Mouse (Mus musculus) testis, adult 2 months (tissue): Measurements from ENCODE around the gene Gm33543. TPM values are rescaled to one million over a fixed set of nuclear protein-coding genes. Genes with fewer than 3 reads are reported as not detected.

Experiments used
- H3K27ac ChIP-seq: fragments of 200-500 bp; 2 replicates; pipeline ENCODE4 v1.5.1; 2012; ENCODE audit warnings: low read depth, low read length; ENCODE audit not compliant: control insufficient read depth, insufficient read depth
- H3K27me3 ChIP-seq: fragments of 200-500 bp; 2 replicates; pipeline ENCODE4 v1.6.1; 2012; ENCODE audit warnings: mild to moderate bottlenecking, low read length, moderate library complexity; ENCODE audit not compliant: control insufficient read depth, insufficient read depth
- H3K36me3 ChIP-seq: fragments of 200-500 bp; 2 replicates; pipeline ENCODE4 v1.6.1; 2012; ENCODE audit warnings: mild to moderate bottlenecking, low read length; ENCODE audit not compliant: control insufficient read depth, insufficient read depth
- H3K4me1 ChIP-seq: fragments of 200-500 bp; 2 replicates; pipeline ENCODE4 v1.6.1; 2012; ENCODE audit warnings: low read length; ENCODE audit not compliant: control insufficient read depth, insufficient read depth
- H3K4me3 ChIP-seq: fragments of 200-500 bp; 2 replicates; pipeline ENCODE4 v1.5.1; 2012; ENCODE audit warnings: low read depth, mild to moderate bottlenecking, low read length, moderate library complexity, mixed read lengths; ENCODE audit not compliant: control insufficient read depth
- CTCF ChIP-seq: fragments of 200-500 bp; IDR thresholded peaks from 2 replicates; pipeline ENCODE4 v1.5.1; 2012; ENCODE audit warnings: low read depth, mild to moderate bottlenecking, inconsistent platforms, low read length, moderate library complexity; ENCODE audit not compliant: control insufficient read depth, insufficient read depth, insufficient replicate concordance
- POLR2A ChIP-seq: fragments of 200-500 bp; IDR thresholded peaks from 2 replicates; pipeline ENCODE4 v1.6.1; 2012; ENCODE audit warnings: low read depth, mild to moderate bottlenecking, inconsistent platforms, low read length, moderate library complexity; ENCODE audit not compliant: control insufficient read depth
- polyA plus RNA-seq: library from polyadenylated mRNA; depleted of rRNA; stranded (reverse); fragments of >200 nt; gene quantifications from 2 replicates; pipeline ENCODE4 v1.2.3, GENCODE M21; 2012

Gene Gm33543
- polyA plus RNA-seq, 1 experiment = not detected

- H3K4me1 ChIP-seq = no peaks in the 10 kb centered on the region
- H3K27ac ChIP-seq = no peak overlapping the region
- H3K36me3 ChIP-seq = no peaks in the 10 kb centered on the region
- no peak for TF ChIP-seq POLR2A
- no peak for TF ChIP-seq CTCF
- no peak overlapping the region for H3K4me3 ChIP-seq
- H3K27me3 ChIP-seq = no peaks in the 10 kb centered on the region
These were observed 28.1 kb upstream of the Gm33543 start for GRCm38 (mm10) chr10:95870782-95871181.

GRCm38 (mm10) chr10:95868348-95868747 lies 25.6 kb upstream of the Gm33543 start:
- TF ChIP-seq POLR2A (no peak), CTCF (no peak)
- no peaks in the 10 kb centered on the region for H3K27me3 ChIP-seq
- H3K36me3 ChIP-seq = no peaks in the 10 kb centered on the region
- no peak overlapping the region for H3K27ac ChIP-seq
- no peak overlapping the region for H3K4me3 ChIP-seq
- no peaks in the 10 kb centered on the region for H3K4me1 ChIP-seq

- H3K4me1 ChIP-seq = no peaks in the 10 kb centered on the region
- no peak overlapping the region for H3K27ac ChIP-seq
- no peaks in the 10 kb centered on the region for H3K27me3 ChIP-seq
- TF ChIP-seq POLR2A (no peak), CTCF (no peak)
- H3K36me3 ChIP-seq = no peaks in the 10 kb centered on the region
- H3K4me3 ChIP-seq = no peak overlapping the region
These were observed 24.9 kb upstream of the Gm33543 start for GRCm38 (mm10) chr10:95867596-95867995.

- no peak overlapping the region for H3K4me3 ChIP-seq
- no peak overlapping the region for H3K27ac ChIP-seq
- TF ChIP-seq CTCF (no peak), POLR2A (no peak)
- no peaks in the 10 kb centered on the region for H3K36me3 ChIP-seq
- H3K4me1 ChIP-seq = no peaks in the 10 kb centered on the region
- H3K27me3 ChIP-seq = no peaks in the 10 kb centered on the region
These were observed 21.8 kb upstream of the Gm33543 start for GRCm38 (mm10) chr10:95864349-95865124.

- no peak overlapping the region for H3K27ac ChIP-seq
- no peaks in the 10 kb centered on the region for H3K4me1 ChIP-seq
- H3K27me3 ChIP-seq = no peaks in the 10 kb centered on the region
- no peak for TF ChIP-seq POLR2A
- no peak for TF ChIP-seq CTCF
- H3K36me3 ChIP-seq = no peaks in the 10 kb centered on the region
- H3K4me3 ChIP-seq = no peak overlapping the region
These were observed 19.9 kb upstream of the Gm33543 start for GRCm38 (mm10) chr10:95862664-95863063.

- no peak overlapping the region for H3K4me3 ChIP-seq
- TF ChIP-seq POLR2A (no peak), CTCF (no peak)
- no peak overlapping the region for H3K27ac ChIP-seq
- no peaks in the 10 kb centered on the region for H3K4me1 ChIP-seq
- no peaks in the 10 kb centered on the region for H3K27me3 ChIP-seq
- H3K36me3 ChIP-seq = no peaks in the 10 kb centered on the region
These were observed 15.4 kb upstream of the Gm33543 start for GRCm38 (mm10) chr10:95858164-95858563.

GRCm38 (mm10) chr10:95855411-95855810 lies 12.7 kb upstream of the Gm33543 start:
- TF ChIP-seq CTCF = no peak
- TF ChIP-seq POLR2A = no peak
- H3K27ac ChIP-seq = no peak overlapping the region
- H3K4me3 ChIP-seq = no peak overlapping the region
- no peaks in the 10 kb centered on the region for H3K36me3 ChIP-seq
- no peaks in the 10 kb centered on the region for H3K27me3 ChIP-seq
- no peaks in the 10 kb centered on the region for H3K4me1 ChIP-seq

GRCm38 (mm10) chr10:95850504-95850903 lies 7.8 kb upstream of the Gm33543 start:
- H3K27ac ChIP-seq = no peak overlapping the region
- no peaks in the 10 kb centered on the region for H3K4me1 ChIP-seq
- TF ChIP-seq POLR2A (no peak), CTCF (no peak)
- H3K4me3 ChIP-seq = no peak overlapping the region
- H3K36me3 ChIP-seq = no peaks in the 10 kb centered on the region
- H3K27me3 ChIP-seq = no peaks in the 10 kb centered on the region
